Comparison of ENCODE assay signal across 17 mouse cellular contexts in genomic region chr9:102594667-102595393, GRCm38 (mm10). TPM values are rescaled to one million over a fixed set of nuclear protein-coding genes. Genes with fewer than 3 reads are reported as not detected.
DNase-seq lines count a peak whose midpoint lies in the region; ATAC-seq and TF ChIP-seq lines count a peak whose summit lies in the region.
"Had no signal": no experiment of that assay in that cellular context is flagged by ENCODE, and none has a peak within 500 bp of the region (broad histone marks: within the 10 kb centered on the region; RNA-seq: fewer than 3 reads in every experiment).

No protein-coding gene starts in this region.

- H3K4me1 ChIP-seq in embryonic facial prominence, embryonic 13.5 days, result peaks cover 10% of the 10 kb centered on the region
- peaks cover 10% of the 10 kb centered on the region; the same call in 1 of the 2 replicates for H3K4me1 ChIP-seq in embryonic facial prominence, embryonic 10.5 days
- H3K4me1 ChIP-seq in kidney, adult 2 months (ENCODE audit: control insufficient read depth, insufficient read depth, low read length), result no peaks in the 10 kb centered on the region
- H3K4me1 ChIP-seq in midbrain, postnatal 0 days (ENCODE audit: insufficient read depth, low read length), result no peaks in the 10 kb centered on the region
- no peaks in the 10 kb centered on the region for H3K4me1 ChIP-seq in lung, postnatal 0 days (ENCODE audit: insufficient read depth, low read depth, low read length)
- H3K4me1 ChIP-seq: hindbrain, embryonic 15.5 days; liver, embryonic 13.5 days had no signal

- TF ChIP-seq CTCF in kidney, adult 2 months (conservative IDR thresholded peaks at IDR 0.05; ENCODE audit: insufficient read depth, insufficient read length, low read depth, low read length), result no peak
- TF ChIP-seq CTCF in midbrain, postnatal 0 days (IDR thresholded peaks at IDR 0.05), result no peak
- TF ChIP-seq CTCF in lung, postnatal 0 days (IDR thresholded peaks at IDR 0.05), result no peak

- H3K9me3 ChIP-seq in embryonic facial prominence, embryonic 13.5 days, result no peaks in the 10 kb centered on the region
- no peaks in the 10 kb centered on the region for H3K9me3 ChIP-seq in embryonic facial prominence, embryonic 10.5 days
- H3K9me3 ChIP-seq in midbrain, postnatal 0 days (ENCODE audit: low read length), result no peaks in the 10 kb centered on the region
- H3K9me3 ChIP-seq in lung, postnatal 0 days (ENCODE audit: low read length), result no peaks in the 10 kb centered on the region
- H3K9me3 ChIP-seq: hindbrain, embryonic 15.5 days; liver, embryonic 13.5 days; midbrain, embryonic 12.5 days; neural tube, embryonic 12.5 days had no signal

- H3K36me3 ChIP-seq in embryonic facial prominence, embryonic 13.5 days, result peaks cover 44% of the 10 kb centered on the region
- H3K36me3 ChIP-seq in embryonic facial prominence, embryonic 10.5 days (replicated peaks), result peaks cover 56% of the 10 kb centered on the region
- H3K36me3 ChIP-seq in kidney, adult 2 months (ENCODE audit: control insufficient read depth, insufficient read depth, low read length), result peaks cover 6% of the 10 kb centered on the region
- peaks cover 13% of the 10 kb centered on the region; the same call in 1 of the 2 replicates for H3K36me3 ChIP-seq in midbrain, postnatal 0 days (ENCODE audit: insufficient read depth, low read length)
- H3K36me3 ChIP-seq in lung, postnatal 0 days (ENCODE audit: insufficient read depth, low read length), result peaks cover 7% of the 10 kb centered on the region; the same call in 1 of the 2 replicates

- H3K27ac ChIP-seq in embryonic facial prominence, embryonic 13.5 days, result 0 out of 2 replicates have a peak overlapping the region, but pooled peaks have one; percentile 44
- no peak overlapping the region for H3K27ac ChIP-seq in embryonic facial prominence, embryonic 10.5 days (replicated peaks)
- H3K27ac ChIP-seq in kidney, adult 2 months (ENCODE audit: insufficient read depth, low read depth, low read length), result no peak overlapping the region
- no peak overlapping the region for H3K27ac ChIP-seq in midbrain, postnatal 0 days (ENCODE audit: low read depth, low read length)
- no peak overlapping the region for H3K27ac ChIP-seq in lung, postnatal 0 days (ENCODE audit: low read length)
- H3K27ac ChIP-seq: hindbrain, embryonic 15.5 days; left cerebral cortex, adult 2 months; liver, embryonic 13.5 days; midbrain, embryonic 12.5 days; neural tube, embryonic 12.5 days had no signal

- TF ChIP-seq EP300 in lung, postnatal 0 days (IDR thresholded peaks at IDR 0.05), result no peak

- H3K4me3 ChIP-seq in embryonic facial prominence, embryonic 13.5 days, result no peak overlapping the region
- H3K4me3 ChIP-seq in embryonic facial prominence, embryonic 10.5 days, result no peak overlapping the region
- H3K4me3 ChIP-seq in kidney, adult 2 months (ENCODE audit: insufficient read depth, low read depth, low read length), result no peak overlapping the region
- no peak overlapping the region for H3K4me3 ChIP-seq in midbrain, postnatal 0 days (ENCODE audit: low read depth, low read length)
- no peak overlapping the region for H3K4me3 ChIP-seq in lung, postnatal 0 days (ENCODE audit: low read depth, low read length)
- H3K4me3 ChIP-seq: hindbrain, embryonic 15.5 days; left cerebral cortex, adult 2 months; liver, embryonic 13.5 days; midbrain, embryonic 12.5 days; neural tube, embryonic 12.5 days had no signal

- no peak overlapping the region for H3K9ac ChIP-seq in embryonic facial prominence, embryonic 13.5 days
- no peak overlapping the region for H3K9ac ChIP-seq in midbrain, postnatal 0 days (replicated peaks; ENCODE audit: low read length, poor library complexity, severe bottlenecking)
- H3K9ac ChIP-seq in lung, postnatal 0 days (replicated peaks; ENCODE audit: low read depth), result no peak overlapping the region
- H3K9ac ChIP-seq: hindbrain, embryonic 15.5 days; liver, embryonic 13.5 days; midbrain, embryonic 12.5 days; neural tube, embryonic 12.5 days had no signal

- no peak for TF ChIP-seq POLR2A in kidney, adult 2 months (IDR thresholded peaks at IDR 0.05; ENCODE audit: low read depth, low read length)

- ATAC-seq in embryonic facial prominence, embryonic 13.5 days (ENCODE audit: insufficient number of reproducible peaks, insufficient read depth, low FRiP score, low TSS enrichment, low read depth), result no peak
- ATAC-seq in midbrain, postnatal 0 days (ENCODE audit: low FRiP score), result no peak
- no peak for ATAC-seq in lung, postnatal 0 days
- ATAC-seq: Patski had no signal

- H3K4me2 ChIP-seq in embryonic facial prominence, embryonic 13.5 days, result no peak overlapping the region
- no peak overlapping the region for H3K4me2 ChIP-seq in midbrain, postnatal 0 days (ENCODE audit: low read depth, low read length, poor library complexity, severe bottlenecking)
- H3K4me2 ChIP-seq in lung, postnatal 0 days (replicated peaks; ENCODE audit: low read depth, low read length), result no peak overlapping the region
- H3K4me2 ChIP-seq: hindbrain, embryonic 15.5 days; liver, embryonic 13.5 days; midbrain, embryonic 12.5 days; neural tube, embryonic 12.5 days had no signal

- no peaks in the 10 kb centered on the region for H3K27me3 ChIP-seq in embryonic facial prominence, embryonic 13.5 days
- no peaks in the 10 kb centered on the region for H3K27me3 ChIP-seq in embryonic facial prominence, embryonic 10.5 days (replicated peaks; ENCODE audit: low read depth, poor library complexity, severe bottlenecking)
- no peaks in the 10 kb centered on the region for H3K27me3 ChIP-seq in kidney, adult 2 months (replicated peaks; ENCODE audit: control insufficient read depth, insufficient read depth, low read length)
- H3K27me3 ChIP-seq in midbrain, postnatal 0 days (ENCODE audit: insufficient read depth, low read length), result no peaks in the 10 kb centered on the region
- H3K27me3 ChIP-seq in lung, postnatal 0 days (replicated peaks; ENCODE audit: insufficient read depth, low read length), result no peaks in the 10 kb centered on the region
- H3K27me3 ChIP-seq: hindbrain, embryonic 15.5 days; liver, embryonic 13.5 days; midbrain, embryonic 12.5 days; neural tube, embryonic 12.5 days; Patski had no signal

- WGBS in embryonic facial prominence, embryonic 13.5 days, result 57% methylated on average over 6 of the region's 6 CpGs
- WGBS in embryonic facial prominence, embryonic 10.5 days, result 73% methylated on average over 6 of the region's 6 CpGs
- 56% methylated on average over 6 of the region's 6 CpGs for WGBS in kidney, adult 2 months
- WGBS in midbrain, postnatal 0 days, result 30% methylated on average over 6 of the region's 6 CpGs
- 55% methylated on average over 6 of the region's 6 CpGs for WGBS in lung, postnatal 0 days

- no peak for DNase-seq in embryonic facial prominence, embryonic 10.5 days (ENCODE audit: low spot score)
- peak; percentile 78 for DNase-seq in kidney, adult 2 months
- DNase-seq in kidney, adult 11 months, result no peak
- peak; percentile 21 to 23 for DNase-seq in right cerebral cortex, adult 2 months (ENCODE audit: low spot score in 2 of 2)
- DNase-seq in right cerebral cortex, postnatal 25 days, result no peak
- peak; percentile 4 for DNase-seq in midbrain, postnatal 0 days (ENCODE audit: low spot score)
- no peak for DNase-seq in lung, postnatal 0 days (ENCODE audit: low spot score)
- DNase-seq: cerebellum, adult 11-12 months; gastrocnemius, postnatal 14 days; liver, embryonic 13.5 days; spleen, adult 18-20 months had no signal

RNA-seq across cellular contexts. Expression of gene Anapc13, which starts 31.3 kb away (rescaled TPM):
- 195 and 200 TPM in 2 replicates for polyA plus RNA-seq in embryonic facial prominence, embryonic 13.5 days (2015; fragmentation: Nextera tagmentation; extraction: Ambion mirVana)
- polyA plus RNA-seq in embryonic facial prominence, embryonic 10.5 days (2016; fragmentation: Nextera tagmentation; extraction: Ambion mirVana), result 146 and 164 TPM in 2 replicates
- polyA plus RNA-seq in kidney, adult 2 months (2012; rRNA removed), result 136 and 225 TPM in 2 replicates
- 17.2 and 49.9 TPM in 2 replicates for total RNA-seq in midbrain, postnatal 0 days (2014; rRNA removed)
- 134 and 136 TPM in 2 replicates for polyA plus RNA-seq in midbrain, postnatal 0 days (2015; fragmentation: Nextera tagmentation; extraction: Ambion mirVana)
- polyA plus RNA-seq in lung, postnatal 0 days (2015; fragmentation: Nextera tagmentation; extraction: Ambion mirVana), result 140 and 151 TPM in 2 replicates

RNA-seq across cellular contexts. Expression of gene Cep63, which starts 31.5 kb away (rescaled TPM):
- 50.9 and 57.8 TPM in 2 replicates for polyA plus RNA-seq in embryonic facial prominence, embryonic 13.5 days (2015; fragmentation: Nextera tagmentation; extraction: Ambion mirVana)
- polyA plus RNA-seq in embryonic facial prominence, embryonic 10.5 days (2016; fragmentation: Nextera tagmentation; extraction: Ambion mirVana), result 53.4 and 56.2 TPM in 2 replicates
- polyA plus RNA-seq in kidney, adult 2 months (2012; rRNA removed), result 3.7 and 6.9 TPM in 2 replicates
- total RNA-seq in midbrain, postnatal 0 days (2014; rRNA removed), result 9.2 and 11.9 TPM in 2 replicates
- polyA plus RNA-seq in midbrain, postnatal 0 days (2015; fragmentation: Nextera tagmentation; extraction: Ambion mirVana), result 35.0 and 38.3 TPM in 2 replicates
- polyA plus RNA-seq in lung, postnatal 0 days (2015; fragmentation: Nextera tagmentation; extraction: Ambion mirVana), result 33.8 and 35.3 TPM in 2 replicates

Comparison
In these comparisons a context has a peak if more than half of its experiments do, and no peak if none do; other contexts are left out.
1. DNase-seq: peak in kidney, adult 2 months (single experiment), right cerebral cortex, adult 2 months (2 of 2) and midbrain, postnatal 0 days (single experiment); none in embryonic facial prominence, embryonic 10.5 days (single experiment), kidney, adult 11 months (single experiment), right cerebral cortex, postnatal 25 days (single experiment) and lung, postnatal 0 days (single experiment).